21 mouse cellular contexts compared by ENCODE assay signal in the genomic region with DNA sequence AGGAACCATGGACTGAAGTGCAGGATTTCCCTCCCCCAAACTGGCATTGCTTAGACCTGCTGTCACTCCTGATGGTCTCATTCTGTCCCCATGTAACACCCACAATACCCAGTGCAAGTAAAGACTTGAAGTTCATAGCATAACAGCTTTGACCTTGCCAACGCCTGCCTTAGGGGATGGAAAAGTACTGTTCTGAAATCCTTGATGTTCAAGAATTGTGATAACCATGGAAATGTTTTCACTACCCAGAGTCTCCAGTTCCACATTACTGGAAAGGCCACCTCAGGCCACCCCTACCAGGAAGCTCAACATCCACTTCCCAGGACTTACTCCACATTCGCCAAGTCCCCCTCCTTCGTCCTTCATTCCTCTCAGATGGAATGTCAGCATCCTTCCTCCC. TPM values are rescaled to one million over a fixed set of nuclear protein-coding genes. Genes with fewer than 3 reads are reported as not detected.
DNase-seq lines count a peak whose midpoint lies in the region; TF ChIP-seq lines count a peak whose summit lies in the region.
"Not testable (repeated sequence)": the region's sequence is repeated elsewhere in the genome, so short reads cannot be mapped to it uniquely, and the experiment has no call there.
"Had no signal": no experiment of that assay in that cellular context is flagged by ENCODE, and none has a peak within 500 bp of the region (broad histone marks: within the 10 kb centered on the region; RNA-seq: fewer than 3 reads in every experiment).

No protein-coding gene starts in this region.

- not testable (repeated sequence) for H3K27me3 ChIP-seq in testis, adult 2 months (ENCODE audit: control insufficient read depth, insufficient read depth, low read length)

- peak; percentile 8 for DNase-seq in adrenal gland, adult 2 months
- DNase-seq in heart, adult 11 months = peak; percentile 86
- peak; percentile 27 for DNase-seq in kidney, adult 18-20 months
- peak; percentile 41 to 50 for DNase-seq in kidney, adult 8-10 months
- peak; percentile 12 to 14 for DNase-seq in kidney, postnatal 36 days

- TF ChIP-seq CTCF in testis, adult 2 months (IDR thresholded peaks at IDR 0.05; ENCODE audit: control insufficient read depth, insufficient read depth, insufficient replicate concordance, low read depth, low read length) = not testable (repeated sequence)

- H3K4me1 ChIP-seq in testis, adult 2 months (ENCODE audit: control insufficient read depth, insufficient read depth, low read length) = not testable (repeated sequence)

- not testable (repeated sequence) for H3K27ac ChIP-seq in testis, adult 2 months (ENCODE audit: control insufficient read depth, insufficient read depth, low read depth, low read length)

- TF ChIP-seq POLR2A in testis, adult 2 months (IDR thresholded peaks at IDR 0.05; ENCODE audit: control insufficient read depth, low read depth, low read length) = not testable (repeated sequence)

- H3K36me3 ChIP-seq in testis, adult 2 months (ENCODE audit: control insufficient read depth, insufficient read depth, low read length) = not testable (repeated sequence)

- H3K4me3 ChIP-seq in testis, adult 2 months (ENCODE audit: control insufficient read depth, low read depth, low read length) = peak overlapping the region; percentile 54

RNA-seq across cellular contexts. Expression of a gene that starts 0.3 kb away (rescaled TPM):
- not detected for total RNA-seq in adrenal gland, adult 2 months (2021)
- not detected in 2 replicates for polyA plus RNA-seq in adrenal gland, adult 2 months (2012; rRNA removed)
- 7.5 TPM in 2 replicates for polyA plus RNA-seq in testis, adult 2 months (2012; rRNA removed)
- total RNA-seq: adrenal gland, adult 18-20 months; adrenal gland, postnatal 14 days; adrenal gland, postnatal 36 days; ES-E14; forebrain, postnatal 0 days; MEL had no signal
- polyA plus RNA-seq: C2C12; cerebellum, adult 2 months; cortical plate, adult 2 months; embryonic facial prominence, embryonic 10.5 days; embryonic facial prominence, embryonic 12.5 days; embryonic facial prominence, embryonic 14.5 days; forebrain, embryonic 11.5 days; forebrain, embryonic 13.5 days; forebrain, embryonic 15.5 days; forebrain, postnatal 0 days had no signal

RNA-seq across cellular contexts. Expression of a gene that starts 23.9 kb away (rescaled TPM):
- not detected for total RNA-seq in adrenal gland, adult 2 months (2021)
- polyA plus RNA-seq in adrenal gland, adult 2 months (2012; rRNA removed) = not detected in 2 replicates
- polyA plus RNA-seq in testis, adult 2 months (2012; rRNA removed) = 3.2 and 4.1 TPM in 2 replicates
- total RNA-seq: adrenal gland, adult 18-20 months; adrenal gland, postnatal 14 days; adrenal gland, postnatal 36 days; forebrain, postnatal 0 days; MEL had no signal
- polyA plus RNA-seq: C2C12; cerebellum, adult 2 months; cortical plate, adult 2 months; embryonic facial prominence, embryonic 10.5 days; embryonic facial prominence, embryonic 12.5 days; embryonic facial prominence, embryonic 14.5 days; forebrain, embryonic 11.5 days; forebrain, embryonic 13.5 days; forebrain, embryonic 15.5 days; forebrain, postnatal 0 days had no signal

Comparison
In these comparisons a context has a peak if more than half of its experiments do, and no peak if none do; other contexts are left out.
1. DNase-seq: peak in every context shown above with its lines; median percentile 86 in heart, adult 11 months; 46 in kidney, adult 8-10 months; 27 in kidney, adult 18-20 months; 13 in kidney, postnatal 36 days; 8 in adrenal gland, adult 2 months.